Mouse (Mus musculus): ENCODE measurements around the gene Aff1.

- no peak for TF ChIP-seq CTCF (IDR thresholded peaks at IDR 0.05)
- TF ChIP-seq POLR2A (IDR thresholded peaks at IDR 0.05; ENCODE audit: insufficient read depth, low read depth, low read length) = no peak
- no peak for TF ChIP-seq EP300 (IDR thresholded peaks at IDR 0.05; ENCODE audit: insufficient read depth, low read depth, low read length)
These were observed 162.6 kb downstream of the Aff1 start for GRCm38 (mm10) chr5:103854807-103855194.
